Comparison of ENCODE assay signal across 8 mouse cellular contexts in genomic region chr5:75118840-75119239, GRCm38 (mm10). TPM values are rescaled to one million over a fixed set of nuclear protein-coding genes. Genes with fewer than 3 reads are reported as not detected.
DNase-seq lines count a peak whose midpoint lies in the region; ATAC-seq and TF ChIP-seq lines count a peak whose summit lies in the region.
"Had no signal": no experiment of that assay in that cellular context is flagged by ENCODE, and none has a peak within 500 bp of the region (broad histone marks: within the 10 kb centered on the region; RNA-seq: fewer than 3 reads in every experiment).

No protein-coding gene starts in this region.

- peak; percentile 11 for DNase-seq in left cerebral cortex, postnatal 4 days
- DNase-seq in left cerebral cortex, postnatal 25 days (ENCODE audit: low spot score in 2 of 2): no peak
- peak; percentile 90 for DNase-seq in ZHBTc4 (ENCODE audit: low read depth, low spot score)
- peak; percentile 48 for DNase-seq in thymus, adult 2 months
- DNase-seq in hindbrain, embryonic 14.5 days (ENCODE audit: low spot score): no peak
- no peak for DNase-seq in cerebellum, postnatal 4 days (ENCODE audit: low spot score in 2 of 2)

- WGBS in thymus, adult 2 months: 78% methylated on average over 7 of the region's 7 CpGs
- WGBS in hindbrain, embryonic 14.5 days: 64% methylated on average over 7 of the region's 7 CpGs

- no peak overlapping the region for H3K4me3 ChIP-seq in thymus, adult 2 months (ENCODE audit: control insufficient read depth, insufficient read depth, low read length)
- H3K4me3 ChIP-seq in hindbrain, embryonic 14.5 days (replicated peaks; ENCODE audit: low read length): no peak overlapping the region

- intact Hi-C loops in left cerebral cortex, postnatal 4 days (cut with DNase I): no loop called here
- intact Hi-C loops in left cerebral cortex, postnatal 25 days (cut with DNase I): no loop called here

- H3K9me3 ChIP-seq in hindbrain, embryonic 14.5 days (ENCODE audit: control insufficient read depth, low read length): no peaks in the 10 kb centered on the region

- H3K9ac ChIP-seq in hindbrain, embryonic 14.5 days: no peak overlapping the region

- H3K4me2 ChIP-seq in hindbrain, embryonic 14.5 days (replicated peaks): no peak overlapping the region

- TF ChIP-seq CTCF in thymus, adult 2 months (IDR thresholded peaks at IDR 0.05; ENCODE audit: borderline replicate concordance, control insufficient read depth, extremely low read depth, insufficient read depth, low read length, poor library complexity): no peak

- H3K27ac ChIP-seq in thymus, adult 2 months (ENCODE audit: control insufficient read depth, insufficient read depth, low read length): no peak overlapping the region
- no peak overlapping the region for H3K27ac ChIP-seq in hindbrain, embryonic 14.5 days

- H3K27me3 ChIP-seq in thymus, adult 2 months (ENCODE audit: control insufficient read depth, insufficient read depth, low read length): no peaks in the 10 kb centered on the region
- H3K27me3 ChIP-seq in hindbrain, embryonic 14.5 days (ENCODE audit: control insufficient read depth, insufficient read depth, low read length): no peaks in the 10 kb centered on the region

- peak; percentile 40 for ATAC-seq in granulocyte monocyte progenitor cell, adult 5-6 weeks (replicated peaks; ENCODE audit: poor library complexity, severe bottlenecking)
- no peak for ATAC-seq in hindbrain, embryonic 14.5 days (ENCODE audit: low FRiP score)

- H3K4me1 ChIP-seq in thymus, adult 2 months (replicated peaks; ENCODE audit: control insufficient read depth, insufficient read depth, low read length): no peaks in the 10 kb centered on the region
- H3K4me1 ChIP-seq in hindbrain, embryonic 14.5 days (replicated peaks; ENCODE audit: control insufficient read depth, insufficient read depth, low read length): no peaks in the 10 kb centered on the region

- no peaks in the 10 kb centered on the region for H3K36me3 ChIP-seq in thymus, adult 2 months (ENCODE audit: control insufficient read depth, insufficient read depth, low read length)
- H3K36me3 ChIP-seq in hindbrain, embryonic 14.5 days (replicated peaks; ENCODE audit: control insufficient read depth, insufficient read depth): no peaks in the 10 kb centered on the region

- no peak for TF ChIP-seq POLR2A in thymus, adult 2 months (IDR thresholded peaks at IDR 0.05; ENCODE audit: control insufficient read depth, extremely low read depth, insufficient read depth, low read length, poor library complexity)

RNA-seq across cellular contexts. Expression of gene Pdgfra, which starts 33.3 kb away (rescaled TPM):
- total RNA-seq in left cerebral cortex, postnatal 4 days (2021): 10 to 100 TPM; 61.5 to 68.4 TPM
- 10 to 100 TPM; 45.5 to 45.7 TPM for total RNA-seq in left cerebral cortex, postnatal 25 days (2021)
- not detected in 2 replicates for total RNA-seq in granulocyte monocyte progenitor cell, adult 5-6 weeks (2014; fragmentation: Nextera tagmentation)
- total RNA-seq in granulocyte monocyte progenitor cell, adult 5-6 weeks (2017): not detected in 2 replicates
- polyA plus RNA-seq in thymus, adult 2 months (2012; rRNA removed): 1.8 and 3.4 TPM in 2 replicates
- 24.1 and 26.1 TPM in 2 replicates for polyA plus RNA-seq in hindbrain, embryonic 14.5 days (2014; fragmentation: Nextera tagmentation; extraction: Ambion mirVana)

RNA-seq across cellular contexts. Expression of gene Gsx2, which starts 43.4 kb away (rescaled TPM):
- under 1 TPM; 0.85 to 0.98 TPM for total RNA-seq in left cerebral cortex, postnatal 4 days (2021)
- not detected for total RNA-seq in left cerebral cortex, postnatal 25 days (2021)
- total RNA-seq in granulocyte monocyte progenitor cell, adult 5-6 weeks (2014; fragmentation: Nextera tagmentation): not detected in 2 replicates
- total RNA-seq in granulocyte monocyte progenitor cell, adult 5-6 weeks (2017): not detected in 2 replicates
- polyA plus RNA-seq in thymus, adult 2 months (2012; rRNA removed): not detected in 2 replicates
- 0.37 TPM in 1 of 2 replicates, not detected in the other for polyA plus RNA-seq in hindbrain, embryonic 14.5 days (2014; fragmentation: Nextera tagmentation; extraction: Ambion mirVana)
- polyA plus RNA-seq: gonadal fat pad, adult 2 months had no signal

Comparison
In these comparisons a context has a peak if more than half of its experiments do, and no peak if none do; other contexts are left out.
1. DNase-seq: peak in left cerebral cortex, postnatal 4 days (single experiment), ZHBTc4 (single experiment) and thymus, adult 2 months (single experiment); none in left cerebral cortex, postnatal 25 days (0 of 2), hindbrain, embryonic 14.5 days (single experiment) and cerebellum, postnatal 4 days (0 of 2).
2. RNA of gene Pdgfra, which starts 33.3 kb away (total RNA-seq): 61.5 to 68.4 TPM in left cerebral cortex, postnatal 4 days and 45.5 to 45.7 TPM in left cerebral cortex, postnatal 25 days; not detected in granulocyte monocyte progenitor cell, adult 5-6 weeks; every median in the first group is over 10 times any median in the second.